Mouse (Mus musculus) large intestine, adult 2 months (tissue): ENCODE results near the gene Rufy3. TPM values are rescaled to one million over a fixed set of nuclear protein-coding genes. Genes with fewer than 3 reads are reported as not detected.

Experiments
- polyA plus RNA-seq: library from polyadenylated mRNA; depleted of rRNA; stranded (reverse); fragments of >200 nt; gene quantifications from 2 replicates; pipeline ENCODE4 v1.2.3, GENCODE M21; 2012; rRNA removed

Gene Rufy3
- polyA plus RNA-seq, 1 experiment: 4.9 TPM

Other genes with a start within 250 kb of the Rufy3 start
- gene Prol1, start 247.7 kb upstream of the Rufy3 start, polyA plus RNA-seq: not detected in 2 replicates
- gene Amtn, start 188.9 kb upstream of the Rufy3 start, polyA plus RNA-seq: not detected in 2 replicates
- not detected in 2 replicates for gene Ambn, start 109.0 kb upstream of the Rufy3 start, polyA plus RNA-seq
- 0.04 TPM in 1 of 2 replicates, not detected in the other for gene Enam, start 77.1 kb upstream of the Rufy3 start, polyA plus RNA-seq
- 949 and 1,956 TPM in 2 replicates for gene Jchain, start 37.1 kb upstream of the Rufy3 start, polyA plus RNA-seq
- 6.0 and 7.8 TPM in 2 replicates for gene Utp3, start 10.6 kb upstream of the Rufy3 start, polyA plus RNA-seq
- 11.4 and 15.7 TPM in 2 replicates for gene Grsf1, start 111.1 kb downstream of the Rufy3 start, polyA plus RNA-seq
- gene Mob1b, start 155.8 kb downstream of the Rufy3 start, polyA plus RNA-seq: 4.0 and 5.7 TPM in 2 replicates
- 4.1 and 5.1 TPM in 2 replicates for gene Dck, start 200.0 kb downstream of the Rufy3 start, polyA plus RNA-seq